Mouse (Mus musculus): ENCODE measurements around the gene Tmem107. TPM values are rescaled to one million over a fixed set of nuclear protein-coding genes. Genes with fewer than 3 reads are reported as not detected.

The Tmem107 gene
- polyA plus RNA-seq, 1 experiment from 2014 or later, result 42.5 TPM

DNA sequence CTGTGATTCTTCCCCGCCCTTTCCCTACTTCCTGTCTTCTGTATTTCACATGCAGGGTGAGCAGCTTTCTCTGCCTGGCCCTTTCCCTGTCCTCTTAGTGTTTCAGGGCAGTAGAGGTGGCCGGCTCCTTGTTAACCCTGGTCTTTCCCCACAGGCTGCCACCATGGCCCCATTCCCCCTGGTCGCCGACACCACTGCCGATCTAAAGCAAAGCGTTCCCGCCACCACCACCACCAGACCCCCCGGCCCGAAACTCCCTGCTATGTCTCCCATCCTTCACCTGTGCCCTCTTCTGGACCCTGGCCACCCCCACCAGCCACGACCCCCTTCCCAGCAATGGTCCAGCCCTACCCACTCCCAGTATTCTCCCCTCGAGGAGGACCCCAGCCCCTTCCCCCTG lies 35.7 kb downstream of the Tmem107 start:
- Histone ChIP-seq H3K4me1 (replicated peaks) (0 out of 2 replicates have a peak, but pooled peaks cover 3% of the 10 kb centered on the region), H3K27me3 (no peaks in the 10 kb centered on the region), H3K9me3 (no peaks in the 10 kb centered on the region), H3K9ac (replicated peaks) (no peak overlapping the region), H3K4me3 (replicated peaks) (no peak overlapping the region), H3K4me2 (replicated peaks) (no peak overlapping the region), H3K27ac (no peak overlapping the region), H3K36me3 (peaks cover 82% of the 10 kb centered on the region)
- WGBS, result 94% methylated on average over 11 of the region's 11 CpGs
- no peak for ATAC-seq

DNA sequence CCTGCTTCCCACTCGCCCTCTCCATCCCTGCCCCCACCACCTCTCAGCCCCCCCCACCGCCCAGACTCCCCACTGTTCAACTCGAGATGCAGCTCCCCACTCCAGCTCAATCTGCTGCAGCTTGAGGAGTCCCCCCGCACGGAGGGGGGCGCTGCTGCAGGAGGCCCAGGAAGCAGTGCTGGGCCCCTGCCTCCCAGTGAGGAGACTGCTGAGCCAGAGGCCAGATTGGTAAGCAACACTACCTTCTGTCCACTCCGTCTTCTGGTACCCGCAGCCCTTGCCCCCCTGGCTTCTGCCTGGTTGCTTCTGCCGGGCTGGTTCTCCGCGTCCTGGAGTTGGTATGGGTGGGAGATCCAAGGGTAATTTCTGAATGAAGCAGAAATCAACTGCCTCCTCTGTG lies 36.2 kb downstream of the Tmem107 start:
- no peak for ATAC-seq
- no peaks in the 10 kb centered on the region for H3K9me3 ChIP-seq
- no peak overlapping the region for H3K4me3 ChIP-seq (replicated peaks)
- peaks cover 2% of the 10 kb centered on the region; the same call in 1 of the 2 replicates for H3K27me3 ChIP-seq
- H3K4me2 ChIP-seq (replicated peaks), result no peak overlapping the region
- peaks cover 77% of the 10 kb centered on the region for H3K36me3 ChIP-seq
- 84% methylated on average over 11 of the region's 11 CpGs for WGBS
- H3K4me1 ChIP-seq (replicated peaks), result peaks cover 8% of the 10 kb centered on the region; the same call in 1 of the 2 replicates
- H3K9ac ChIP-seq (replicated peaks), result no peak overlapping the region
- H3K27ac ChIP-seq, result no peak overlapping the region

DNA sequence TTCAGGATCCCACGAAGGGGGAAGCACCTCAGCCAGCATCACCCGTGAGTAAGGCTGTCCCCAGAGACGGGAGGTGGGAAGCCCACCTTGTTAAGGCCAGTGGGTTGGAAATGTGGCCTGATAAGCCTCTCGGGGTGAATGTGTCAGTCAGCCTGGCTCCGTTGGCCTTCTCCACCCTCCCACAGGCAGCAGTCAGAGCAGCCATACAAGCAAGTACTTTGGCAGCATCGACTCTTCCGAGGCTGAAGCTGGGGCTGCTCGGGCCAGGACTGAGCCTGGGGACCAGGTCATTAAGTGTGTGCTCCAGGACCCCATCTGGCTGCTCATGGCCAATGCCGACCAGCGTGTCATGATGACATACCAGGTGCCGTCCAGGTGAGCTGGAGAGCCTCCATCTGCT lies 37.1 kb downstream of the Tmem107 start:
- H3K4me1 ChIP-seq (replicated peaks), result peaks cover 12% of the 10 kb centered on the region; the same call in 1 of the 2 replicates
- H3K4me3 ChIP-seq (replicated peaks), result no peak overlapping the region
- ATAC-seq, result no peak
- H3K9me3 ChIP-seq, result no peaks in the 10 kb centered on the region
- H3K4me2 ChIP-seq (replicated peaks), result no peak overlapping the region
- no peak overlapping the region for H3K9ac ChIP-seq (replicated peaks)
- H3K27ac ChIP-seq, result no peak overlapping the region
- H3K36me3 ChIP-seq, result peaks cover 69% of the 10 kb centered on the region
- WGBS, result 90% methylated on average over 11 of the region's 11 CpGs
- H3K27me3 ChIP-seq, result peaks cover 10% of the 10 kb centered on the region; the same call in 1 of the 2 replicates

- no peak overlapping the region for H3K9ac ChIP-seq (replicated peaks)
- no peak for ATAC-seq
- H3K27me3 ChIP-seq, result peaks cover 12% of the 10 kb centered on the region; the same call in 1 of the 2 replicates
- H3K4me3 ChIP-seq (replicated peaks), result no peak overlapping the region
- 93% methylated on average over 9 of the region's 9 CpGs for WGBS
- H3K27ac ChIP-seq, result no peak overlapping the region
- H3K9me3 ChIP-seq, result no peaks in the 10 kb centered on the region
- no peak overlapping the region for H3K4me2 ChIP-seq (replicated peaks)
- peaks cover 14% of the 10 kb centered on the region; the same call in 1 of the 2 replicates for H3K4me1 ChIP-seq (replicated peaks)
- peaks cover 63% of the 10 kb centered on the region for H3K36me3 ChIP-seq
Measured at GRCm38 (mm10) chr11:69108223-69108622, 37.6 kb downstream of the Tmem107 start.

DNA sequence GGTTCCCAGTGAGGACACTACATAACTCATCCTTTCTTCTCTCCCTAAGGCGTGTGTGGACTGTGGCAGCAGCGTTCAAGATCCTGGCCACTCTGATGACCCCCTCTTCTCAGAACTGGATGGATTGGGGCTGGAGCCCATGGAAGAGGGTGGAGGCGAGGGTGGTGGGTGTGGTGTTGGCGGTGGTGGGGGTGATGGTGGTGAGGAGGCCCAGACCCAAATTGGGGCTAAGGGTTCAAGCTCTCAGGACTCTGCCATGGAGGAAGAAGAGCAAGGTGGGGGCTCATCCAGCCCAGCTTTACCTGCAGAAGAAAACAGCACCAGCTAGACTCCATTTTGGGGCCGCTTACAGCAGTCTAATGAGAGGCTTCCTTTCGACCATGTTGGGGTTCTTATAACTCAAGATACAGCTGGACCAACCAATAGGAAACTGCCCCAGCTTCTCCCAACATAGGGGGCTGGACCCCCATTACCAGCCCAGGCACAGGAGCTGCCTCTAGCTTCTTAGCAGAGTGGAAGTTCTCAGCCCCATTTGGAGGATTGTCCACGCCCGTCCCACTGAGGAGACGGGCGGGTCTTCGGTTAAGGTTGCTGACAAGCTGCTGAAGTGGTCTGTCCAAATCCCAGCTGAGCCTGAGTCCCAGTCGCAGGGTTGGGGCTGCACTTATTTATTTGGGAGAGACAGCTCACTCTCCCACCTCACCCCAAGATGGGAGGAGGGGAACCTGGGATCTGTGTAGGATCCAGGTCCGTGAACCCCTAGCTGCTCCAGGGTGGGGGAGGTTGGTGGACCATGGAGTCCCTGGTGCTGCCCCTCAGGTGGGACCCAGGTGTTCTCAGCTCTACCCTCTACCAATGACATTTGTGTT lies 38.7 kb downstream of the Tmem107 start:
- H3K27me3 ChIP-seq, result peaks cover 15% of the 10 kb centered on the region; the same call in 1 of the 2 replicates
- WGBS, result 80% methylated on average over 13 of the region's 13 CpGs
- H3K4me2 ChIP-seq (replicated peaks), result no peak overlapping the region
- H3K4me1 ChIP-seq (replicated peaks), result peaks cover 14% of the 10 kb centered on the region; the same call in 1 of the 2 replicates
- peaks cover 53% of the 10 kb centered on the region for H3K36me3 ChIP-seq
- H3K27ac ChIP-seq, result no peak overlapping the region
- H3K9me3 ChIP-seq, result no peaks in the 10 kb centered on the region
- peak; percentile 32; the same call in 1 of the 2 replicates for ATAC-seq
- H3K9ac ChIP-seq (replicated peaks), result no peak overlapping the region; the same call in 1 of the 2 replicates
- H3K4me3 ChIP-seq (replicated peaks), result no peak overlapping the region

DNA sequence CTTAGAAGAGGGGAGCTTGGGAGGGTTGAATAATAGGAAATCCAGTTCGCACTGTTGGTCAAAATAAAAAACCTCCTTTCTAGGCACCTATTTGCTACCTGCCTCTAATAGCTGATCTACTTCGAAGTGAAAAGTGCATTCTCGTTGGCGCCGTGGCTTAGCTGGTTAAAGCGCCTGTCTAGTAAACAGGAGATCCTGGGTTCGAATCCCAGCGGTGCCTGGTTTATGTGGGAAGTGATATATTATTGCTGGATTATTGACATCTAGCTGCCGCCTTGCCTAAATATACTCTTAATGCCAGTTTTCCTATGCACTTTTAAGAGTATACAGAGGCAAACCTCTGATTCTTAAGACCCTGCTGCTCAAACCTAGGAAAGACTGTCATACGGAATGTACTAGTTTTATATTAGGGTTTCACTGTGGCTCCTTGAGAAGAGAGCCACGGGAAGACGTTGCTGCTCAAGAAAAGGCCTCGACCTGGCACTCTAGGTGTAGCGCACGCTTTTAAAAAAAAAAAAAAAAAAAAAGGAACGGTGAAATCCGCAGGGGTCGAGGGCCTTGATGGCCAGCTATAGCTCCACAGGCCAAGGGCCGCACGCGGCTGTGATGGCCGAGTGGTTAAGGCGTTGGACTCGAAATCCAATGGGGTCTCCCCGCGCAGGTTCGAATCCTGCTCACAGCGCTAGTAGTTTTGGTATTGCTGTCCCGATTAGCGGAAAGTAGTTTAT lies 39.9 kb downstream of the Tmem107 start:
- under 1% methylated on average over 30 of the region's 30 CpGs for WGBS
- peak overlapping the region; percentile 55 for H3K4me2 ChIP-seq (replicated peaks)
- peaks cover 20% of the 10 kb centered on the region for H3K27me3 ChIP-seq
- H3K27ac ChIP-seq, result no peak overlapping the region
- peaks cover 41% of the 10 kb centered on the region for H3K36me3 ChIP-seq
- H3K9me3 ChIP-seq, result no peaks in the 10 kb centered on the region
- H3K9ac ChIP-seq (replicated peaks), result peak overlapping the region; percentile 28
- peak overlapping the region; percentile 48 for H3K4me3 ChIP-seq (replicated peaks)
- ATAC-seq, result peak; percentile 71
- peaks cover 14% of the 10 kb centered on the region; the same call in 1 of the 2 replicates for H3K4me1 ChIP-seq (replicated peaks)

- Histone ChIP-seq H3K9ac (replicated peaks) (peak overlapping the region; percentile 1), H3K4me2 (replicated peaks) (peak overlapping the region; percentile 55), H3K4me1 (replicated peaks) (peaks cover 14% of the 10 kb centered on the region; the same call in 1 of the 2 replicates), H3K9me3 (no peaks in the 10 kb centered on the region), H3K36me3 (peaks cover 33% of the 10 kb centered on the region), H3K4me3 (replicated peaks) (peak overlapping the region; percentile 48), H3K27ac (no peak overlapping the region), H3K27me3 (peaks cover 27% of the 10 kb centered on the region)
- 0 out of 2 replicates have a peak, but pooled peaks have one; percentile 12 for ATAC-seq
- WGBS, result 6% methylated on average over 21 of the region's 21 CpGs
Measured at GRCm38 (mm10) chr11:69111051-69111810, 40.6 kb downstream of the Tmem107 start.

- H3K27ac ChIP-seq, result no peak overlapping the region
- H3K36me3 ChIP-seq, result peaks cover 28% of the 10 kb centered on the region
- peak overlapping the region; percentile 55; the same call in 1 of the 2 replicates for H3K4me2 ChIP-seq (replicated peaks)
- WGBS, result 61% methylated on average over 4 of the region's 4 CpGs
- no peaks in the 10 kb centered on the region for H3K9me3 ChIP-seq
- peaks cover 16% of the 10 kb centered on the region for H3K4me1 ChIP-seq (replicated peaks)
- no peak overlapping the region for H3K4me3 ChIP-seq (replicated peaks)
- 0 out of 2 replicates have a peak overlapping the region, but pooled peaks have one; percentile 1 for H3K9ac ChIP-seq (replicated peaks)
- ATAC-seq, result no peak
- H3K27me3 ChIP-seq, result peaks cover 34% of the 10 kb centered on the region
Measured at GRCm38 (mm10) chr11:69111865-69112264, 41.3 kb downstream of the Tmem107 start.

DNA sequence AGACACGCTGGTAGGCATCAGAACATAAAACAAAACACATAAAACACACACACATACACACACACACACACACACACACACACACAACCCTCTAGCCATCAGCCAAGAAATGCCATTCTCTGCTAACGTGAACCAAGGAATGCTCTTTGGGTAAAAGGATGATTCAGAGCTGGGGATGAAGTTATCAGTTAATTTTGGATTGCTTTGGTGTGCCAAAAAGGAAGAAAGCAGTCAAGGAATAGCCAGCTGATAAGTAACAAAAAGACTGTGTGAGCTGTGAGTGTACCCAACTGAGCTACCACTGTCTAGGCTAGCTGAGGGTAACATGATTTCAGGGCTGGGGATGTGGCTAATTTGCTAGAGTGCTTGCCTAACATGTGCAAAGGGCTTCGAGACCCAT lies 43.4 kb downstream of the Tmem107 start:
- 68% methylated on average over 3 of the region's 3 CpGs for WGBS

DNA sequence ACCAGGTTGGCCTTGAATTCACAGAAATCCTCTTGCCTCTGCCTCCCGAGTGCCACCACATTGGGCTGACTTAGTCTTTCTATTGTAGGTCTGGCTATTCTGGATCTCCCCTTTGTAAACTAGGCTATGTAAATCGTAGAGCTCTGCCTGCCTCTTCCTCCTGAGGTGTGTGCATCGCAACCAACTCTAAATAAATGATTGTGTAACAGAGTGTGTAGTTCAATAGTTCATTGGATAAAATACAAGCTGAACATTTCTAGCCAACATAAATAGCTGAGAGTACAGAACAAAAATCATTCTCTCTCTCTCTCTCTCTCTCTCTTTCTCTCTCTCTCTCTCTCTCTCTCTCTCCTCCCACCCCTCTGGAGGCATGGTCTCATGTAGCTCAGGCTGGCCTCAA lies 44.0 kb downstream of the Tmem107 start:
- no peak for ATAC-seq
- WGBS, result 80% methylated on average over 3 of the region's 3 CpGs
- Histone ChIP-seq H3K27ac (no peak overlapping the region), H3K9ac (replicated peaks) (no peak overlapping the region), H3K36me3 (peaks cover under 1% of the 10 kb centered on the region; the same call in 1 of the 2 replicates), H3K9me3 (no peaks in the 10 kb centered on the region), H3K4me3 (replicated peaks) (no peak overlapping the region), H3K4me1 (replicated peaks) (peaks cover 40% of the 10 kb centered on the region), H3K27me3 (peaks cover 40% of the 10 kb centered on the region), H3K4me2 (replicated peaks) (no peak overlapping the region)

More for the DNA sequence above, 43.4 kb downstream of the Tmem107 start:
- H3K4me2 ChIP-seq (replicated peaks), result no peak overlapping the region
- H3K4me3 ChIP-seq (replicated peaks), result no peak overlapping the region
- H3K36me3 ChIP-seq, result peaks cover 6% of the 10 kb centered on the region
- no peaks in the 10 kb centered on the region for H3K9me3 ChIP-seq
- peaks cover 34% of the 10 kb centered on the region for H3K4me1 ChIP-seq (replicated peaks)
- no peak overlapping the region for H3K27ac ChIP-seq
- no peak overlapping the region for H3K9ac ChIP-seq (replicated peaks)
- H3K27me3 ChIP-seq, result peaks cover 35% of the 10 kb centered on the region
- no peak for ATAC-seq

GRCm38 (mm10) chr11:69116843-69117242 lies 46.2 kb downstream of the Tmem107 start:
- H3K36me3 ChIP-seq, result no peaks in the 10 kb centered on the region
- ATAC-seq, result no peak
- WGBS, result 52% methylated on average over 5 of the region's 5 CpGs
- no peaks in the 10 kb centered on the region for H3K9me3 ChIP-seq
- no peak overlapping the region for H3K9ac ChIP-seq (replicated peaks)
- no peak overlapping the region for H3K27ac ChIP-seq
- H3K4me3 ChIP-seq (replicated peaks), result peak overlapping the region; percentile 82
- peaks cover 52% of the 10 kb centered on the region for H3K4me1 ChIP-seq (replicated peaks)
- peaks cover 60% of the 10 kb centered on the region for H3K27me3 ChIP-seq
- peak overlapping the region; percentile 98 for H3K4me2 ChIP-seq (replicated peaks)

Data from midbrain, embryonic 13.5 days (tissue).